Mouse (Mus musculus): ENCODE data around the gene Ncbp2. TPM values are rescaled to one million over a fixed set of nuclear protein-coding genes. Genes with fewer than 3 reads are reported as not detected.

Ncbp2 gene
- 10 to 100 TPM; 24.4 to 24.9 TPM for total RNA-seq (2023)

GRCm38 (mm10) chr16:31948345-31948774, at the start of gene Ncbp2, which contains the start of gene 0610012G03Rik:
Ncbp2 (plus strand) TSS chr16:31948513.
0610012G03Rik (minus strand) TSS chr16:31948494.

GRCm38 (mm10) chr16:31933751-31934549, 14.4 kb upstream of the Ncbp2 start, which contains the start of gene Pigz:
Pigz (plus strand) TSS chr16:31933851.

GRCm38 (mm10) chr16:32002509-32003477, 54.5 kb downstream of the Ncbp2 start, which contains the start of gene Senp5:
Senp5 (minus strand) TSS chr16:32003287.

Other genes starting within 250 kb of the Ncbp2 start
- gene Meltf, start 69.7 kb upstream of the Ncbp2 start, total RNA-seq (2023) = not detected
- not detected for gene Pigz, start 14.7 kb upstream of the Ncbp2 start, total RNA-seq (2023)
- 10 to 100 TPM; 17.0 to 17.2 TPM for gene 0610012G03Rik, start within 50 bp of the Ncbp2 start, total RNA-seq (2023)
- gene Senp5, start 54.8 kb downstream of the Ncbp2 start, total RNA-seq (2023) = 10 to 100 TPM; 34.3 to 35.6 TPM
- gene Pak2, start 130.8 kb downstream of the Ncbp2 start, total RNA-seq (2023) = 10 to 100 TPM; 82.6 to 86.3 TPM
- gene Pigx, start 151.2 kb downstream of the Ncbp2 start, total RNA-seq (2023) = 10 to 100 TPM; 35.3 to 38.7 TPM
- 1 to 10 TPM; 4.8 to 7.1 TPM for gene Cep19, start 151.3 kb downstream of the Ncbp2 start, total RNA-seq (2023)
- gene Nrros, start 217.1 kb downstream of the Ncbp2 start, total RNA-seq (2023) = 100 to 1,000 TPM; 223 to 245 TPM
- not detected for gene Bex6, start 231.3 kb downstream of the Ncbp2 start, total RNA-seq (2023)